Mouse (Mus musculus) thymus, postnatal 4 days (tissue): ENCODE data around the gene Traf3ip3.

Experiments
- DNase-seq: peaks from one replicate; pipeline ENCODE4 v3.0.0; 2021

The Traf3ip3 gene

DNA sequence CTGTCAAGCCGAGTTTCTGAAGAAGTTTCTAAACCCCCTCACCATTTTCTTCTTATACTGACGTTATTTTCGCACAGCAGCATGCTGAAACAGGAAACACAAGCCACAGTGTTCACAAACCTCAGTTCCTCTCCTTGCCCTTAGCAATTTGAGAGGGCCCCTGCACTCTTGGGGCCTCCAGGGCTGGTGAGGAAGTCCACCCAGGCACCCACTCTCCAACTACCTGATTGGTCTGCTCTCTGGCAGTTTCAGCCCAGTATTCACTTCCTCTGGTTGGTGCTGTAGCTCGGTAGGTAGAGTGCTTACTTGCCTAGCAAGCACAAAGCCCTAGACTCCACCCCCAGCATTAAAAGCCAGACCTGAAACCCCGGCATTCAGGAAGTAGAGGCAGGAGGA is at the start of gene Traf3ip3:
TSS of gene Traf3ip3 (minus strand) at position 321 of the 396 bp plus-strand sequence.
- peak; percentile 78 for DNase-seq

DNA sequence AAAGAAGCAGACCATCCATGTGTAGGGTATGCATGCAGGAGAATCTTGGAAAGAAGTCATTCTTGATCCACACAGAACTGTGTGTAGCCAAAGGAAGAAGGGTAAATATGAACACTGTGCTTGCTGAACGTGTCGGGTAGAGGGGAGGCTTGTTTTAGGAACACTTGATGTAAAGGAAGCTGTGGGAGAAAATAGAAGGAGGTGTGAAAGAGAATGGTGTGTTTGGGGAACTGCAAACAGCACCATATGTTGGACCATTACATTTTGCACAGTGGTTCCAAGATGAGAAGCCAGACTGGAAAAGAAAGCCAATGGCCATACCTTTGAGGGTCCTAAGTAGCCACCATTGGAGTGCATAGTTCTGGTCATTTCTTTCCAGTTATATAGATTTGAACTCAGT is 48.5 kb upstream of the Traf3ip3 start:
- DNase-seq, result no peak

DNA sequence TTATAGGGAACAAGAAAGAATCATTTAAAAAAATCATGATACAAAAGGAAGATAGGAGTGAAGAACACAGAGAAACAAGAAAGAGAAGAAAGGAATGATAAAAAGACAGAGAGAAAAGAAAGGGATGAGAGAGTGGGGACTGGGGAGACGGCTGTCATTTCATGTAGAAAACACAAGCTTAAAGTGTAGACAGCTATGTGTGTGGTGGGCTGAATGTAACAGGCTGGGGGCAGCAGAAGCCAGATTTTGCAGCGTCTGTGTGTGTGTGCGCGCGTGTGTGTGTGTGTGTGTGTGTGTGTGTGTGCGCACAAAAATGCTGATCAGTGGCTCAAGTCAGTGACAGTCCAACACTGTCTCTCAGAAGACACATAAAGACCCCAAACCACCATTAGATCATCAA is 42.7 kb upstream of the Traf3ip3 start:
- no peak for DNase-seq

DNA sequence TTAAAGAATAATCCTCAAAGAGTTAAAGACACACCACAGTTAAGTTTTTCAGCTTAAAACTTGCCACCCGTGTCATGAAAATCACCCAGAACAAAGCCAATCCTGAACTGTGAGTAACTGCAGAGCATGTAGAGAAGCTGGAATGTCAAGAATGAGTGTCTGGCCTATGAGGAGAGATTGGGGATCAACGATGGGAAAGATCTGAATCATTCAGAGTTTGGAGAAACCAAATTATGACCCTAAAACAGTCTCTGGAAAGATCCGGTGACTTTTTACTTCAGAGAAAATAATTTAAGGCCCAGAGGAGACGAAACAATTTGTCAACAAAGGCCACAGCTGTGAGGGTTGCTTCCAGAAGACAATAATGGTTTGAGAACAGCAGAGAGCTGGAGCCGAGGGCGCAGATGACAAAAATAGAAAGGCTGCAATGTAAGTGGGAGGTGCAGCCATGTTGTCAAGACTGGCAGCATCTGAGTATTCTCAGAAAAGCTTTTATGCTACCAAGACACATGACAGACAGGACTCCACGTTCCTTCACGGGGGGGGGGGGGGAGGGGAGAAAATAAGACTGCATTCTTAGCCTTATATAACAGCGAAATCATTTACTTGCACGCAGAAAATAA is 42.2 kb upstream of the Traf3ip3 start:
- DNase-seq, result no peak

DNA sequence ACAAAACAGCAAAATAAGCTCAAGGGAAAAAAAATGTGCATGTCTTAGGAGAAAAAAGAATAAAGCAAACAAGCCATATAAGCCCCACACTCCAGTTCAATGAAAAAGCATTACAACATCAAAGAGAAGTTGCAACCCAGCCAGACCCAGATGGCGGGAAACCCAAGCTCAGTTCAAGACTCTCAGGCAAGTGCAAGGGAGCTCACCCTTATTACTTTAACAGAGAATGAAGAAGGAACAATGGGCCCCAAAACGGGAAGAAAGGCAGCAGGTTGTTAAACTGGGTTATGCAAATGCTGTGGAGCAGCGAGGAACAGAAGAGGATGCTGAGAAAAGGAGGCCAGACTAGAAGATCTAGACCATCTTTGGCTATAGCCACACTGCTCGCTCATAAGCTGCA is 41.4 kb upstream of the Traf3ip3 start:
- peak; percentile 37 for DNase-seq

- DNase-seq, result no peak
These were observed 40.7 kb upstream of the Traf3ip3 start for GRCm38 (mm10) chr1:193242238-193242637.

DNA sequence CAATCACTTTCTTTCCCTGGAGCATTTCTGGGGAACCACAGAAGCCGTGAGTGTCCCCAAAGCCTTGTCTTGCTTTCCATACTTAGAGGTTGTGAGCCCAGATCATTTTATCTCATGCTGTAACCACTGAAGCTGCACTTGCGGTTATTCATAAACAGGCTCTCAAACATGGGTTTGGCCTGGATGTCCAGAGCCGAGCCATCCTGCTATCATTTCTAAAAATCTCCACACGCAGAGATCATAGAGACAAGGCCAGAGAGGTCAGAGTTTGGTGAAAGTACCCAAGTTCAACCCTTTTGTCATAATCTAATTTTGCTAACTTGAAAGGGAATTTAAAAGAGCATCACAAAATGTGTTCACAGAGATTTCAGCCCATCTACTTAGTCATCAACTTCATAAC is 39.9 kb upstream of the Traf3ip3 start:
- no peak for DNase-seq

DNA sequence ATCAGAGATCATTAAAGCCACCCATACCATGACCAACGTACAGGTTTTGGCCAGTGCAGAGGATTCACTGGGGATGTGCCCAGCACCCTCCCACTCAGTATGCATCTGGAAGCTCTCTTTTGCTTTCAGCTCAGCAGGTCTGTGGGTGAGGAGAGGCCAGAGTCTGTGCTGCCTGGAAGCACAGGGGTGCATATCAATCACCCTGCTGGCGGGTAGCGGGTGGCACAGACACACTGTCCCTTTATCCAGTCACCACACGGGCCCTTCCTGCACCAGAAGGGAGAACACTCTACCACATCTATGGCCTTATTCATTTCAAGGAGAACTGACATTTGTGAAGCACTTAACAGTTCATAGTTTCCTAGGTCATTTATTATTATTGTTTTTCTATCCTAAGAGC is 36.9 kb upstream of the Traf3ip3 start:
- no peak for DNase-seq

DNA sequence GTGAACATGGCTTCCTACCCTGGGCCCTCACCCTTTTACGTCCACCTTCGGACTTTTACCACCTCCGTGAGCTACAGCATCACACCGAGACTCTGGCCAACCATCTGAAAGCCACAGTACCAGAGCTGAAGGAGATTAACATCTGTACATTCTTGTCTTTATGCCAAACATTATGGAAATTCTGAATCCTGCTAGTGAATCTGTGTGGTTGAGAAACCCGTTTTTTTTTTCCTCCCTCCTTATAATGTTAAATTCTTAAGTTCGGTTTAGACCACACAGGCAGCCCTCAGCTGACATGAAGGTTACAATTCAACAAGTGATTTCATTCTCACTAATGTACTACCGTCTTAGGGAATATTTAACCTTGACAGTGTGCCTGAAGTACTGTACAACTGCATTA is 33.4 kb upstream of the Traf3ip3 start:
- no peak for DNase-seq

DNA sequence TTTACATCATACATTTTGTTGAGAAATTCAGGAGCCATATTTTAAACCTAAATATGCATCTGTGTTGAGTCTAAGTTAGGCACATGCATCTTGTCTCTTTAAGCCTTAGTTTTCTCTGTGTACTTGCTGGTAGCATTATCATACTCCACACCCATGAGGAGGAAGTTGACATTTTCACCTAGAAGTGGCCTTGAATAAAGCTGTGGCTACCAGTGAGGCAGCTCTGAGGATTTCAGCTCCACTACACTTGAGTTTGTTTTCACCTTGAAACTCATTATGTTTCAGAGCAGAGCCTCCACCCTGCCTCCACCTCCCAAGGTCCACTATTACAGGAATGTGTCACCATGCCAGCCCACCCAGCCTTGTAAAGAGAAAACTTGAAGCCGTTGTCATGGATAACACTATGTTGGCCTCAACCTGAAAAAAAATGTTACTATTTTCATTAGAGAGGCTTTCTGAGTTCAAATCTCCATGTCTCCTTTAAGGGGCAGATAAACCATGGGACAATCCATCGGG is 32.7 kb upstream of the Traf3ip3 start:
- DNase-seq, result no peak

- DNase-seq, result no peak
These were observed 31.2 kb upstream of the Traf3ip3 start for GRCm38 (mm10) chr1:193232732-193233131.

- peak; percentile 35 for DNase-seq
These were observed 29.4 kb upstream of the Traf3ip3 start for GRCm38 (mm10) chr1:193230935-193231334.

- no peak for DNase-seq
These were observed 29.0 kb upstream of the Traf3ip3 start for GRCm38 (mm10) chr1:193230531-193230930.

DNA sequence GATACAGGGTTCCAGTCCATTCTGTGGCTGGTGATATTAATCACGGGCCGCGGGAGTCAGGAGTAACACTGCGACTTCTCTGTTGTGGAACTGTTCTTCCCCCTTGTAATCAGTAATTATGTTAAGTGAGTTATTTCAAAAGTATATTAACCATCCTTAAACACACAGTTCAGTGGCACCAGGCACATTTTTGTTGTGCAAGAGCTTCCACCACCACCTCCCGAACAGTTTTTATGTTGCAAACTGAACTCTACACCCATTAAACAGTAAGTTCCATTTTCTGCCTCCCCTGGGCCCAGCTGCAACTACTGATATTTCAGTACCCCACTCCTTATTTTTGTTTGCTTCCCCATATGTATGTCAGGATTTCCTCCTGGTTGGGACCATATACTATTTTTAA is 28.1 kb upstream of the Traf3ip3 start:
- DNase-seq, result no peak

DNA sequence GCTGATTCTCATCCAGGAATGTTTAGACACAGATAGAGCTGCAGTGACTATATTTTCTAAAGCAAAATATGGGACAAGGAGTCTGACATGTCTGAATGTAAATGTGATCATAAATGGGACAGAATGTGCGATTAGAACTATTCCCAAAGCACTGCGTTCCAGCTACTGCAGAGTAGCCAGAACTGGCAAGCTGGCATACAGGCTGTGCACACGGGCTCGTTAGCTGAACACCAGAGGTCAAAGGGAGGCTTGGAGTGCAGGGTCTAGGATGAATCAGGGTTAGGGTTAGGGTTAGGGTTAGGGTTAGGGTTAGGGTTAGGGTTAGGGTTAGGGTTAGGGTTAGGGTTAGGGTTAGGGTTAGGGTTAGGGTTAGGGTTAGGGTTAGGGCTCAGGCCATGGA is 26.0 kb upstream of the Traf3ip3 start:
- DNase-seq, result no peak

DNA sequence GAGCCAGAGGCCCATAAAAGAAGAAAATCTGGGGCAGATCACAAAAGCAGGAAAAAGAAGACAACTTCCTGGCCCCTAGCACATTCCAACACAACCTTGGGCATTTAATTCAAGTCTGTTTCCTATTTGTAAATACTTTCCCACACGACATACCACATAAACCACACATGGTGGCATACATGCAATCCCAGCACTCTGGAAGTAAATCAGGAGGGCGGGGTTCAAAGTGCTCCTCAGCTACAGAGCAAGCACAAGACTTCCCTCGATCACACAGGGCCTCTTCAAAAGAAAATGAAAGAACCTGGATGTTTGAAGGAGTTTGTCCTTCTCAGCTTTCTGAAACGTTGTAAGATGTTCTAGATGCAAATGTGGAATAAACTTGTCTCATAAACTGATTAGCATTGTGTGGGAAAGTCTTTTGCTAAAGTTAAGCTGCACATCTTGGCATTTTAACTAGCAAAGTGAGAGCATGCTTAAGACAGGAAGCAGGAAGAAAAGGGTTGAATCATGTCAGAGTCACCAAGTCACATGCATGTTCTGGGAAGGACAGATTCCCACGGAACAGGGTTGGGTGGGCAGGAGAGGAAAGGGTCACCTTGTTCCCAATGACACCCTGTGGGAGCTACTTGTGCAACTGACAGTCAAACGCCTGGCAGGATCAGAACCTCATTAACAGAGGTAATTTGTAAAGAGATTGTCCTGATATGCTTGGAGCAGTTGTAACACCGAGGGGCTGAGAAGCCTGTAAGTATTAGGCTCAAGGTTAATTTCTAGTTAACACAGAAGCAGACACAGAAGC is 25.4 kb upstream of the Traf3ip3 start:
- DNase-seq, result no peak

- DNase-seq, result no peak
These were observed 24.6 kb upstream of the Traf3ip3 start for GRCm38 (mm10) chr1:193226114-193226513.

GRCm38 (mm10) chr1:193225531-193225930 is 24.0 kb upstream of the Traf3ip3 start:
- no peak for DNase-seq

DNA sequence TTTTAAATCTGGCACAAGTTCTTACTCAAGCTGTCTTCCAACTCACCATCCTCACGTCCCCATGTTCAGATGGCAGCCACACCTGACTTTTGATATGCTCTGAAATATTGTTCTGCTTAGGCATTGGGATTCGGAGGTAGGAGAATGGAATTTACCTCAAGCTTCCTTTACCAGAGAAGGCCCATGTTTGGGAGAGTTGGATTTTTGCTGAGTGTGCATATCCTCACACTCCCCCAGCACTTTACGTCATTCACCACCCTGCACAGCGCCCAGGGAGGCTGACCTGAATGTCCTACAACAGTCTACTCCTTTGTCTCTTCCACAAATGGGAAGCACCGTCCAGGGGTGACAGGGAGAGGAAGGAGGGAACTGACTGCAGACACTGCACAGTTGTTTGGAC is 18.9 kb upstream of the Traf3ip3 start:
- no peak for DNase-seq

- no peak for DNase-seq
These were observed 14.5 kb upstream of the Traf3ip3 start for GRCm38 (mm10) chr1:193216000-193216399.

GRCm38 (mm10) chr1:193214053-193214452 is 12.6 kb upstream of the Traf3ip3 start:
- peak; percentile 46 for DNase-seq

- DNase-seq, result no peak
These were observed 9.9 kb upstream of the Traf3ip3 start for GRCm38 (mm10) chr1:193211371-193211770.

GRCm38 (mm10) chr1:193208178-193208577 is 6.7 kb upstream of the Traf3ip3 start:
- DNase-seq, result peak; percentile 88

- no peak for DNase-seq
These were observed 6.0 kb upstream of the Traf3ip3 start, which contains the start of gene Lamb3 for GRCm38 (mm10) chr1:193207503-193207902. TSS of gene Lamb3 (plus strand) at chr1:193207699.
